Mouse (Mus musculus) midbrain, embryonic 11.5 days (tissue): ENCODE data around the gene Stat5b. TPM values are rescaled to one million over a fixed set of nuclear protein-coding genes. Genes with fewer than 3 reads are reported as not detected.

ENCODE experiments used
- ATAC-seq: fragments of 200-750 bp; cut with Nextera tagmentation; 2 replicates; pipeline ENCODE4 v1.8.0; 2017; ENCODE audit warnings: moderate TSS enrichment, moderate library complexity; ENCODE audit not compliant: low FRiP score
- DNase-seq: peaks from one replicate; pipeline ENCODE4 v3.0.0; 2015; ENCODE audit warnings: low spot score; ENCODE audit errors: missing footprints
- H3K27ac ChIP-seq: fragments of 300-500 bp; sonication (generic); 2 replicates; pipeline ENCODE4 v1.5.1; 2014; ENCODE audit warnings: low read depth, low read length
- H3K27me3 ChIP-seq: fragments of 300-500 bp; sonication (generic); 2 replicates; pipeline ENCODE4 v1.6.1; 2014; ENCODE audit warnings: mild to moderate bottlenecking, low read length, moderate library complexity, mixed read lengths; ENCODE audit not compliant: control insufficient read depth, insufficient read depth
- H3K36me3 ChIP-seq: fragments of 300-500 bp; sonication (generic); 2 replicates; pipeline ENCODE4 v1.6.1; 2014; ENCODE audit warnings: mild to moderate bottlenecking, low read length, moderate library complexity, mixed read lengths; ENCODE audit not compliant: control insufficient read depth, insufficient read depth
- H3K4me1 ChIP-seq: fragments of 300-500 bp; sonication (generic); 2 replicates; pipeline ENCODE4 v1.6.1; 2014; ENCODE audit warnings: low read length; ENCODE audit not compliant: control insufficient read depth, insufficient read depth
- H3K4me2 ChIP-seq: fragments of 300-500 bp; sonication (generic); 2 replicates; pipeline ENCODE4 v1.6.1; 2014; ENCODE audit warnings: mild to moderate bottlenecking, moderate library complexity
- H3K4me3 ChIP-seq: fragments of 300-500 bp; sonication (generic); 2 replicates; pipeline ENCODE4 v1.5.1; 2014; ENCODE audit warnings: low read depth, low read length
- H3K9ac ChIP-seq: fragments of 300-500 bp; sonication (generic); 2 replicates; pipeline ENCODE4 v1.6.1; 2014; ENCODE audit warnings: low read length
- H3K9me3 ChIP-seq: fragments of 300-500 bp; sonication (generic); 2 replicates; pipeline ENCODE4 v1.6.1; 2016; ENCODE audit warnings: low read length; ENCODE audit not compliant: control insufficient read depth
- WGBS: fragments of 180-500 bp; shearing (Covaris S2); extraction: QIAGEN DNeasy Blood & Tissue Kit; methylation state at CpG from one replicate; pipeline ENCODE4 v1.1.7; 2014; 5-methylcytosine and 5-hydroxymethylcytosine counted together
- polyA plus RNA-seq: library from polyadenylated mRNA; unstranded; fragments of >200 nt; fragmentation: Nextera tagmentation; extraction: Ambion mirVana; gene quantifications from 2 replicates; pipeline ENCODE4 v1.2.1, GENCODE M21; 2014

The Stat5b gene
- polyA plus RNA-seq, 1 experiment from 2014 or later = 17.3 TPM

DNA sequence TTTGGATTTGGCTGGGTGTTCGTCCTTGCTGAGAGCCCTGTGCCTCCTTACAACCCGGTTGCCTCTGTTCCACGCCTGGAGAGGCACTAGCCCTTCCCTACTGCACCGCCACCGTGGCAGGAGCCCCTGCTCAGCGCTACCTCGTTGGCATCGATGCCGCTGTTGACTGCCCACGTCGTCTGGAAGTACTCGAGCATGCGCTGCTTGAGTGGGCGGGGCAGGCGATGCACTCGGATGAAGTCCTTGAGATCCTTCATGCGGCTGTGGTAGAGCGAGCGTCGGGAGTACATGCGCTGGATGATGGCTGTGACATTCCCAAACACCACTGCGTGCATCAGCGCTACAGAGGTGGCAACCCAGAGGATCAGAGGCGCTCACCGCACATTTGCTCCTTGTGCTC is 101.1 kb downstream of the Stat5b start:
- no peak overlapping the region for H3K4me2 ChIP-seq
- no peak overlapping the region for H3K27ac ChIP-seq
- no peaks in the 10 kb centered on the region for H3K9me3 ChIP-seq
- 48% methylated on average over 25 of the region's 25 CpGs for WGBS
- no peak overlapping the region for H3K4me3 ChIP-seq
- DNase-seq (no peak), ATAC-seq (no peak)
- H3K36me3 ChIP-seq = no peaks in the 10 kb centered on the region
- H3K4me1 ChIP-seq = no peaks in the 10 kb centered on the region
- no peak overlapping the region for H3K9ac ChIP-seq
- no peaks in the 10 kb centered on the region for H3K27me3 ChIP-seq

DNA sequence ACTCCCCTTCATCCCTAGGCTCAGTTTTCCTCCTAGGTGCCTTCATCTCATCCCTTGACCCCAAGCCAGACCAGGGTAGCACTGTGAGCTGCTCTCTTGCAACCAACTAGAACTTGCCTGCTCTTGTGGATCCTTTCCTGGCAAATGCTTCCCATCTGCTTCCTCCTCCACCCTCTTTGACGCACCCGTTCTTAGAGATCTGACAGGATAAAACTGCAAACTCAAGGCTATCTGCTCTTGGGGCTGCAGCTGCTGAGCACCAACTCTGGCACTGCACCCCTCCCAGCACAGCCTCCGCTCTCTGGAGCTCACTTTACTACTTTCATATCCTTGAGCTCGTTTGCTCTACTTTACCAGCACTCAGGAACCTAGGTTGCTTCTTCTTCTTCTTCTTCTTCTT is 101.9 kb downstream of the Stat5b start:
- DNase-seq = no peak
- H3K36me3 ChIP-seq = no peaks in the 10 kb centered on the region
- H3K4me2 ChIP-seq = no peak overlapping the region
- no peaks in the 10 kb centered on the region for H3K4me1 ChIP-seq
- 79% methylated on average over 4 of the region's 4 CpGs for WGBS
- H3K27ac ChIP-seq = no peak overlapping the region
- no peak overlapping the region for H3K4me3 ChIP-seq
- no peak for ATAC-seq
- H3K9ac ChIP-seq = no peak overlapping the region
- H3K9me3 ChIP-seq = no peaks in the 10 kb centered on the region
- no peaks in the 10 kb centered on the region for H3K27me3 ChIP-seq

DNA sequence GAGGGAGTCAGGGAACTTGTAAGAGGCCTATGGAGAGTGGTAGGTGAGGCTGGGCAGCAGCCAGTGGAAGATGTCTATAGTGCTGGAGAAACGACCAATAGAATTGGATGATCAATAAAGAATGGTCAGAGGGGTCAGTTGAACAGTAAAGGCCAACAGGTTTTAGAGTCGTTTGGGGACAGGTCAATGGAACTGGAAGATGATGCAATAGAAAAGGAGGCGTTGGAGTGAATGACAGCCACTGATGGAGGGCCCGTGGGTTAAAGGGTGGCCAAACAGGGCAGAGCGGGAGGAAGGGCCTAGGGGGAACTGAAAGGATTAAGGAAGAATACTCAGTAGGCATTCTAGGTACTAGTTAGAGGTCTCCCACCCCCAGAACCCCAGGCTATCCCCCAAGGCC is 103.4 kb downstream of the Stat5b start:
- Histone ChIP-seq H3K36me3 (no peaks in the 10 kb centered on the region), H3K4me2 (no peak overlapping the region), H3K9me3 (no peaks in the 10 kb centered on the region), H3K9ac (no peak overlapping the region), H3K27me3 (no peaks in the 10 kb centered on the region), H3K4me1 (no peaks in the 10 kb centered on the region), H3K27ac (no peak overlapping the region), H3K4me3 (no peak overlapping the region)
- ATAC-seq (no peak), DNase-seq (no peak)
- 71% methylated on average over 5 of the region's 5 CpGs for WGBS

DNA sequence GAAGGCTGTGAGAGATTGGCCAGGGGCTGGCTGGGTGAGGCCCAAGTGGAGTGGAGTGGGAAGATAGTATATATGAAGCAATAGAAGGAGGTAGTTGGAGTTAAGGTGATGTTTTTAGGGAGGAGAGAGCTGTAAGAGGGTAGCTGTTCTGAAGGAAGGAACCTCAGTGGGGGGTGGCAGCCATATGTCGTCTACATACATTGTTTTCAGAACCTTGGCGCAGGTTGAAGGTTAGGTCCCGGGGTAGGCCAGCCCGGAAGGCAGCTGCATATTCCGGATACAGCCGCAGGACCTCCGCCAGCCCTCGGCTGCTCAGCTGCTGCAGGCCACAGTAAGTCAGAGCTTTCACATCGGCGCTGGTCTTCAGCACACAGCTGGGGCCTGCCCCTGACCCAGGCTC is 104.0 kb downstream of the Stat5b start:
- H3K4me3 ChIP-seq = no peak overlapping the region
- H3K4me2 ChIP-seq = no peak overlapping the region
- H3K27me3 ChIP-seq = no peaks in the 10 kb centered on the region
- no peak for ATAC-seq
- H3K4me1 ChIP-seq = no peaks in the 10 kb centered on the region
- 84% methylated on average over 10 of the region's 10 CpGs for WGBS
- DNase-seq = no peak
- no peak overlapping the region for H3K27ac ChIP-seq
- no peaks in the 10 kb centered on the region for H3K9me3 ChIP-seq
- H3K36me3 ChIP-seq = no peaks in the 10 kb centered on the region
- no peak overlapping the region for H3K9ac ChIP-seq

DNA sequence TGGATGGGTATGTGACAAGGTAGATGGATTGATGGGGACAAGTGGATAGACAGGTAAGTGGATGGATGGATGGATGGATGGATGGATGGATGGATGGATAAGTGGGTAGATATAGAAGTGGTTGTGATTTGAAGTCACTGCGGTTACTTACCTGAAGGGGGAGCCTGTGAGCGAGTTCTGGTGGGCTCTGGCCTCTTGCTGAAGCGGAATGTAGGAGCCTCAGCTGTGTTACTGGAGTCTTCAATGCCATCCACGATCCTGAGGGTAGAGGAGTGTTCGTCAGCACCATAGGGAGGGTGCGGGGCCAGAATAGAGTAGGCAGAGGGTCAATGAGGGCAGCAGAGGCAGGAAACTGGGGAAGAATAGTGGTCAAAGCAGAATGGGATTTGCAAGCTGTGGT is 105.4 kb downstream of the Stat5b start:
- DNase-seq = peak; percentile 90
- whole genome bisulfite sequencing = 17% methylated on average over 6 of the region's 6 CpGs

DNA sequence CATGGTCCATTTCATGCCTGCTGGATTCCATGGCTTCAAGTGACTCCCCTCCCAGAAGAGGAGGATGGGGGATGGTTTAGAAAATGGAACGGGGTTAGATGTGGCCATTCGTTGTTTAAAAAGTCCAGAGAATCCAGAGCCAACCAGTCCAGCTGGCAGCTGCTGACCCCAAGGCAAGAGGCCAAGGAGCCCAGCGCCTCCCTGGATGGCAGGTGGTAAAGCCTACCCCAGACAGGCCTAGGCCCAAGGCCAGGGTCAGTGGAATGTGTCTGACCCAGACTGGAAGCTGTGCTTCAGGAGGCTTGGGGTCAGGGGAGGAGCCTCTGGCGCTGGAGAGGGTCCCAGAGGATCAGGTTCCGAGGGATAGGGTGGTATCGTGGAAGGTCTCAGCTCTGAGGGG is 109.2 kb downstream of the Stat5b start:
- H3K27me3 ChIP-seq = no peaks in the 10 kb centered on the region
- H3K4me3 ChIP-seq = no peak overlapping the region
- H3K4me2 ChIP-seq = no peak overlapping the region
- no peaks in the 10 kb centered on the region for H3K36me3 ChIP-seq
- 72% methylated on average over 6 of the region's 6 CpGs for WGBS
- H3K4me1 ChIP-seq = peaks cover 9% of the 10 kb centered on the region
- no peaks in the 10 kb centered on the region for H3K9me3 ChIP-seq
- ATAC-seq (no peak), DNase-seq (no peak)
- H3K9ac ChIP-seq = no peak overlapping the region
- H3K27ac ChIP-seq = no peak overlapping the region

More for the DNA sequence above, 105.4 kb downstream of the Stat5b start:
- H3K4me1 ChIP-seq = no peaks in the 10 kb centered on the region
- H3K36me3 ChIP-seq = no peaks in the 10 kb centered on the region
- no peak overlapping the region for H3K4me3 ChIP-seq
- no peak overlapping the region for H3K27ac ChIP-seq
- no peaks in the 10 kb centered on the region for H3K27me3 ChIP-seq
- ATAC-seq = no peak
- H3K9me3 ChIP-seq = no peaks in the 10 kb centered on the region
- no peak overlapping the region for H3K9ac ChIP-seq
- no peak overlapping the region for H3K4me2 ChIP-seq

DNA sequence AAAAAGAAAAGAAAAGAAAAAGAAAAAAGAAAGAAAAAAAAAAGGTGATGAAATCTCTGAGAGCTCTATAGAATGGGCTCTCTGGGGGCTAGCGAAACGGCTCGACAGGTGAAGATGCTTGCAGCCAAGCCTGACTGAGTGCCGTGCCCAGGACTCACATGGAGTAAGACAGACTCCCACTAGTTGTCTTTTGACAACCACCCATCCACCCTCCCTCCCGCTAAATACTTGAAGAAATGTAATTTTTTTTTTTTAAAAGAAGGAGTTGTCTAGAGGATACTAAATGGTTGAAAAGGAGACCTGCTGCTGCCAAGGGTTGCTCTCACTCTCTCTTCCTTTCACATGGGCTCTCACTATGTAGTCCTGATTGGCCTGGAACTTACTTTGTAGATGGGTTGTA is 111.8 kb downstream of the Stat5b start:
- Histone ChIP-seq H3K4me1 (peaks cover 9% of the 10 kb centered on the region), H3K9me3 (no peaks in the 10 kb centered on the region), H3K4me2 (peak overlapping the region; percentile 49), H3K9ac (peak overlapping the region; percentile 62), H3K27me3 (no peaks in the 10 kb centered on the region), H3K27ac (no peak overlapping the region), H3K4me3 (peak overlapping the region; percentile 94), H3K36me3 (no peaks in the 10 kb centered on the region)
- 22% methylated on average over 5 of the region's 5 CpGs for WGBS
- no peak for ATAC-seq
- no peak for DNase-seq

DNA sequence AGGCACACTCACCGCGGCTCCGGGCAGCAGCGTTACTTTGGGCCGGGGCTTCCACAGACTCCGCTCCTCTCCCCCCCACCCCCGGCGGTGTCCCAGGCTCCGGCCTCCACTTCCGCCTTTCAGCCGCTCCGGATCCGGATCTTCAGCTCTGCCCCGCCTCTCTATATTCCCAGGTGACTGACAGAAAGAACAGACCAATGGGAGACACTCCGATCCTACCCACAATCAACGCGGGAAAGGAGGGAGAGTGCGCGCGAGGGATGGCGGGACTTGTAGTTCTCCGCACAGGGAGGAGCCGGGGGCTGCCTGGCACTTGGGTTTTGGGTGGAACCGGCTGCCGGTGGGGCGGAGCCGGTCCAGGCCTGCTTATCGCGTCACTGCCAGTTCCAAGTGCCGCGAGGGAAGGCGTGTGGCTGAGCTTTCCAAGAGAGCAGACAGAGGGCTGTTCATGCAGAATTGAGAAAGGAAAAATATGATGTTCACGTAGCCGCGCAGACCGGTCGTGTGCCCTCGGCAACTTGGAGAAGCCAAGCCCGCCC is 112.4 kb downstream of the Stat5b start, which contains the start of gene Rab5c:
TSS of gene Rab5c (minus strand) at position 150 of the 539 bp plus-strand sequence.
- peak within 1 kb of the TSS; percentile 13; the same call in 1 of the 2 replicates for H3K27ac ChIP-seq
- peaks cover 9% of the 10 kb centered on the region for H3K4me1 ChIP-seq
- peak within 1 kb of the TSS; percentile 94 for H3K4me3 ChIP-seq
- H3K9me3 ChIP-seq = no peaks in the 10 kb centered on the region
- H3K27me3 ChIP-seq = no peaks in the 10 kb centered on the region
- H3K4me2 ChIP-seq = peak within 1 kb of the TSS; percentile 84
- under 1% methylated on average over 39 of the region's 39 CpGs for WGBS
- no peaks in the 10 kb centered on the region for H3K36me3 ChIP-seq
- ATAC-seq (peak; percentile 99), DNase-seq (peak; percentile 99)
- H3K9ac ChIP-seq = peak within 1 kb of the TSS; percentile 96

DNA sequence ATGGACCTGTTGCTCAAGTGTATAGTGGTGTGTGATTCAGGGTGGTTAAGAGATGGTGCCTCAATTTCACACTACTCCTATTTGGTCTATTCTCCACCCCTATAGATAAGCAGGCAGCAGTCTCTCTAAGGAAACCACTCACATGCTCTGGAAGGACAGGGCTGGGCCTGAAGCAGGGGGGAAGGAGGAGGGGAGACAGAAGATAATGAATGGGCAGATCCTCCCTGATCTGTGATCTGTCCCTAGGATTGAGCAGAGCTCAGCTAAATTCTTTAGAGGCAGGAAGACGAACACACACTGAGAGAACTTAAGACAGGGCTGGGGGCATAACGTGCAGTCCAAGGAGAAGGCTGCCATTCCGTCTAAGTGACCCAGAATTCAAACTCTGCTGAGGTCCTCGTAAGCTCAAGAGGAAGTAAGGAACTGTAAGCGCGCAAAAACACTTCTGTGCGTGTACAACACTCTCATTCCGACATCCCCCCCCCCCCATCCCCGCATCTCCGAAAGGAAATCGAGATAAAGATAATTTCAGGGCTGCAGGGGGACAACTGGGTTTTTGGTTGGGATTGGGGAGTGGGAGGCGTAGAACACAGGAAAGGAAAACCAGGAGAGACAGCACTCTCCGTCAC is 113.3 kb downstream of the Stat5b start:
- 2% methylated on average over 13 of the region's 13 CpGs for WGBS
- H3K27ac ChIP-seq = no peak overlapping the region

More for the DNA sequence above, 113.3 kb downstream of the Stat5b start:
- ATAC-seq (no peak), DNase-seq (no peak)
- peak overlapping the region; percentile 84 for H3K4me2 ChIP-seq
- peak overlapping the region; percentile 96 for H3K9ac ChIP-seq
- H3K4me3 ChIP-seq = peak overlapping the region; percentile 94
- H3K36me3 ChIP-seq = no peaks in the 10 kb centered on the region
- no peaks in the 10 kb centered on the region for H3K9me3 ChIP-seq
- no peaks in the 10 kb centered on the region for H3K27me3 ChIP-seq
- peaks cover 9% of the 10 kb centered on the region for H3K4me1 ChIP-seq
